Mouse (Mus musculus): ENCODE data around the gene Polr1a.

Gene Polr1a

GRCm38 (mm10) chr6:71997215-71997614 is 88.4 kb downstream of the Polr1a start:
- no peak for DNase-seq (ENCODE audit: low read depth)

- DNase-seq (ENCODE audit: low read depth), result no peak
Observed at GRCm38 (mm10) chr6:71999917-72000512, 91.2 kb downstream of the Polr1a start.

GRCm38 (mm10) chr6:72001220-72001777 is 92.4 kb downstream of the Polr1a start:
- DNase-seq (ENCODE audit: low read depth), result no peak

DNA sequence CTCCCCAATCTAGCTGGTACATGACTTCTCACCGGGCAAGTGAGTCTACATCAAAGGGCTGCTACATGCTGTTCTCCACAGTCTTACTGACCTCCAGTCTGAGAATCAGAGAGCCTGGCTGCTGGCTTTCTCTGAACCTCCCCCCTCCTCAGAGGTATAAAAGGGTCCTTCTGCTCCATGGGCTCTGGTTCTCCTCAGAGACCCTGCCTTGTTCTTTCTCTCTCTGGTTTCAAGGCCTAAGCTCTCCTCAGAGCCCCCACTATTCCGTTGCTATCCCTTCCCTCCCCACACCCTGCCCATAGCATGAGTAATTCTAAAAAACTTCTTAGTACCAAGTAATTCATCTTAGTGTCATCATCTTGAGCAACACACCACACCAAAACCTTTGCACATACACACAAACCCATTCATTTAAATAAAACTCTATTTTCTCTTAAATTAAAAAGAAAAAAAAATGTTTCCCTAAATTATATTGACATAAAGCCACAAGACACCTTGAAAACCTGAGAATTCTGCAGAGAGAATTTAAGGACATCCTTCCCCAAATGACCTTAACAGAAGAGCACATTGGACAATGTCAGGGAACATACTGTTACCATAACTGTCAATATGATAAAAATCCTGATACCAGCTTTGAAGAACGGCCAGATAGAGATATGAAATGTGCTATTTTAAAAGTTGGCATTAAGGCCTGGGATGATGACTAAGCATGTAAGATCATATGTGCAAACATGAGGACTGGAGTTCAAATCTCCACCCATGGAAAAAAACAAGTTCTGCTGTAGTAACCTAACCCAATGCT is 98.8 kb downstream of the Polr1a start:
- DNase-seq (ENCODE audit: low read depth), result no peak

DNA sequence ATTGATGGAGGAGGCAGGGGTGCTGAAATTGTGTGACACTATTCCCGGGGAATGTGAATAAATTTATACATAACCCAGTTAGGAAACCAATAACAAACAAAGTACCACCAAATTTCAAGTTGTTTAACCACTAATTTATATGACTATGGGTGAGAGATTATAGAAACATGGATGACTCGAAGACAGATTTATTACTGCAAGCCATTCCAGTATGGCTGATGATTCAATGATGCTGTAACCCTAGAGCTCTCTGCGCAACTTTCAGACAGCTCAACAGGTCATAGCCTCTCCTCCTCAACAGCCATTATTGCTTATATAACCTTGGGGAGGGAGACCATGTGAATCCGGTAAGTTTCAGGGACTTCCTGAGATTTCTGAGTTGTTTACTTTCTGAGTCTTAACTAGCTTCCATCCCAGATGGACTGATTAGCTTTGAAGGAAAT is 99.4 kb downstream of the Polr1a start:
- DNase-seq (ENCODE audit: low read depth), result no peak

DNA sequence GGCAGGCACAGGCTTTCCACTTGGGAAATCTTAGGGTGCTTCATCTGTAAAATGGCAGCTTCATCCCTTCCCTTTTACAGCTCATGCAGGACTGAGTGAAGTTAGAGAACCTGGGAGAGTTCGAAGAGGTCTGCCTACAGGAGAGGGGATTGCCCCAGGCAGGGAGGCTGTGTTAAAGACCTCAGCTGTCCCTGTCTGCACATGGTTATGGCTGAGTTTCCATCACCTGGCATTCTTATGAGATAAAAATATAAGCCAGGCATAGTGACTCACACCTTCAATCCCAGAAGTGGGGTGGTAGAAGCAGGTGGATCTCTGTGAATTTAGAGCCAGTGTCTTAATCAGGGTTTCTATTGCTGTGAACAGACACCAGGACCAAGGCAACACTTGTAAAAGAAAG is 100.6 kb downstream of the Polr1a start:
- no peak for DNase-seq (ENCODE audit: low read depth)

DNA sequence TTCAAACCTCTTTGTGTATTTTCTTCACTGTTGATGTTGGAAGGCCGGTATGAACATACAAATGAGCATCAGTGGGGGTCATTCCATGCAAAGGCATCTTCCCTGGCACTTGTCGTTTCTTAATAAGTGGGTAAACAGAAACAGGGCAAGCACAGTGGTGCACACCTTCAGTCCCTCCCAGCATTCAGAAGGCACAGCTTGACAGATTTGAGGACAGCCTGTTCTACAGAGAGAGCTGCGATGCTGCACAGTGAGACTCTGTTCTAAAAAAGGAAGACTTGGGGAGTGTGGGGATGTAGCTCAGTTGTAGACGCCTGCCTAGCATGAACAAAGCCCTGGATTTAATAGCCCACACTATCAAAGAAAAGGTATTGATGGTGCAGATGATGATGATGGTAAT is 105.2 kb downstream of the Polr1a start:
- no peak for DNase-seq (ENCODE audit: low read depth)

DNA sequence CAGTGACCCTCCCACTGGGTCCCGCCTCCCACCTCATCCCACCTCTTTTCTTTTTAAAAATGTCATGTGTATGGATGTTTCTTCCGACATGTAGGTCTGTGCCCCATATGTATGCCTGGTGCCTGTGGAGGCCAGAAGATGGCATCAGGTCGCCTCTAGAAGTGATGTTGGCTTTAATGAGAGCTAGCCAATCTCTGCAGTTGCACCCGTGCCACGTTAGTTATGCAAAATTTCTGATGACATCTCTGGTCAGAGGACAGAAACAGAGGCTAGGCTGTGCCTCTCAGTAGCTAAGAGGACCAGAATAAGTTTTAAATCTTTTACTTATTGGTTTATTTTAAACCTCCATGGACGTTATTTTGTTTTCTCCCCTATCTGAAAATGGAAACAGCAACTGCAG is 109.2 kb downstream of the Polr1a start:
- DNase-seq (ENCODE audit: low read depth), result no peak

GRCm38 (mm10) chr6:72025497-72025896 is 116.6 kb downstream of the Polr1a start:
- DNase-seq (ENCODE audit: low read depth), result no peak

GRCm38 (mm10) chr6:72028079-72028478 is 119.2 kb downstream of the Polr1a start:
- no peak for DNase-seq (ENCODE audit: low read depth)

DNA sequence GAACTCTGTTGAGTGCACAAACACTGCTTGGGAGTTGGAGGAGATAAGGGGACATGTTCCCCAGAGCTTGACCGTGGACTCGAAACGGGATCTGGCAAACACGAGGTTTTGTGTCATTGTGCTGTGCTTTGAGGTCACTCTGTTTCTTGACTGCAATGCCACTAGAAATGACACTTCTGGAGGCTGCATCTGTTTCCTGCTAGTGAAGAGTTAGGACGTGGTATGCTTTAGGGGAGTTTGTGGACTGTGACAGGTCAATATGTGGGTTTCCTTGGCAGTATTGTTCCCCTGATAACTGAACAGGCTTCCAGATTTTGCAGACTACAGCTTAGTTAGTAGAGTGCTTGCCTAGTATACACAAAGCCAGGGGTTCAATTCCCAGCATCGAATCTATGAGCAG is 120.8 kb downstream of the Polr1a start:
- no peak for DNase-seq (ENCODE audit: low read depth)

Data from fibroblast of lung, adult 2 months (primary cell).